11 mouse cellular contexts compared by ENCODE assay signal in genomic region chr13:70159604-70160003, GRCm38 (mm10).
DNase-seq lines count a peak whose midpoint lies in the region; ATAC-seq lines count a peak whose summit lies in the region.
"Had no signal": no experiment of that assay in that cellular context is flagged by ENCODE, and none has a peak within 500 bp of the region (broad histone marks: within the 10 kb centered on the region; RNA-seq: fewer than 3 reads in every experiment).

No protein-coding gene starts in this region.

- H3K36me3 ChIP-seq in midbrain, embryonic 11.5 days (ENCODE audit: control insufficient read depth, insufficient read depth, low read length) = no peaks in the 10 kb centered on the region
- H3K36me3 ChIP-seq: hindbrain, embryonic 12.5 days; midbrain, embryonic 12.5 days had no signal

- no peaks in the 10 kb centered on the region for H3K27me3 ChIP-seq in midbrain, embryonic 11.5 days (ENCODE audit: control insufficient read depth, insufficient read depth, low read length)
- H3K27me3 ChIP-seq: hindbrain, embryonic 12.5 days; midbrain, embryonic 12.5 days had no signal

- DNase-seq in left cerebral cortex, adult 11 months (ENCODE audit: low spot score) = peak; percentile 22
- DNase-seq in left cerebral cortex, postnatal 4 days = no peak
- DNase-seq in layer of hippocampus, adult 11-12 months (ENCODE audit: low spot score) = peak; percentile 64
- peak; percentile 47 to 93 for DNase-seq in left cerebral cortex, postnatal 25 days (ENCODE audit: low spot score in 2 of 2)
- DNase-seq in telencephalon, adult 2 months (ENCODE audit: low read depth, low spot score) = peak; percentile 81
- DNase-seq in midbrain, embryonic 11.5 days (ENCODE audit: low spot score, missing footprints) = no peak
- DNase-seq in kidney, postnatal 25 days = no peak
- DNase-seq: liver, postnatal 0 days had no signal

- H3K4me3 ChIP-seq in midbrain, embryonic 11.5 days (ENCODE audit: low read depth, low read length) = no peak overlapping the region
- H3K4me3 ChIP-seq: erythroblast, embryonic 14.5 days; hindbrain, embryonic 12.5 days; midbrain, embryonic 12.5 days had no signal

- no peak for ATAC-seq in midbrain, embryonic 11.5 days (ENCODE audit: low FRiP score)
- ATAC-seq: liver, postnatal 0 days had no signal

- WGBS in midbrain, embryonic 11.5 days = 73% methylated on average over 6 of the region's 6 CpGs

- intact Hi-C loops in left cerebral cortex, postnatal 4 days (cut with DNase I) = no loop called here
- intact Hi-C loops in left cerebral cortex, postnatal 25 days (cut with DNase I) = no loop called here

- no peak overlapping the region for H3K27ac ChIP-seq in midbrain, embryonic 11.5 days (ENCODE audit: low read depth, low read length)
- H3K27ac ChIP-seq: hindbrain, embryonic 12.5 days; midbrain, embryonic 12.5 days had no signal

- no peak overlapping the region for H3K4me2 ChIP-seq in midbrain, embryonic 11.5 days
- H3K4me2 ChIP-seq: hindbrain, embryonic 12.5 days; midbrain, embryonic 12.5 days had no signal

- no peaks in the 10 kb centered on the region for H3K9me3 ChIP-seq in midbrain, embryonic 11.5 days (ENCODE audit: control insufficient read depth, low read length)
- H3K9me3 ChIP-seq: hindbrain, embryonic 12.5 days; midbrain, embryonic 12.5 days had no signal

- no peak overlapping the region for H3K9ac ChIP-seq in midbrain, embryonic 11.5 days (ENCODE audit: low read length)
- H3K9ac ChIP-seq: hindbrain, embryonic 12.5 days; liver, postnatal 0 days; midbrain, embryonic 12.5 days had no signal

- no peaks in the 10 kb centered on the region for H3K4me1 ChIP-seq in midbrain, embryonic 11.5 days (ENCODE audit: control insufficient read depth, insufficient read depth, low read length)
- H3K4me1 ChIP-seq: hindbrain, embryonic 12.5 days; midbrain, embryonic 12.5 days had no signal

Comparison
In these comparisons a context has a peak if more than half of its experiments do, and no peak if none do; other contexts are left out.
1. DNase-seq: peak in left cerebral cortex, adult 11 months (single experiment), layer of hippocampus, adult 11-12 months (single experiment), left cerebral cortex, postnatal 25 days (2 of 2) and telencephalon, adult 2 months (single experiment); none in left cerebral cortex, postnatal 4 days (single experiment), midbrain, embryonic 11.5 days (single experiment) and kidney, postnatal 25 days (0 of 2).